Mouse (Mus musculus) heart, adult 2 months (tissue): ENCODE measurements around the gene Brat1.

Source experiments
- CTCF ChIP-seq: fragments of 200-600 bp; IDR thresholded peaks from 2 replicates; pipeline ENCODE4 v1.8.1; 2022; ENCODE audit warnings: antibody characterized with exemption, mild to moderate bottlenecking, moderate library complexity
- POLR2A ChIP-seq: fragments of 200-500 bp; IDR thresholded peaks from 2 replicates; pipeline ENCODE4 v1.6.1; 2011; ENCODE audit warnings: mild to moderate bottlenecking, low read depth, low read length, control low read depth; ENCODE audit not compliant: insufficient read depth

GRCm38 (mm10) chr5:140675079-140675478, 29.7 kb upstream of the Brat1 start:
- no peak for TF ChIP-seq POLR2A
- TF ChIP-seq CTCF, result no peak
